Mouse (Mus musculus) heart, embryonic 12.5 days (tissue): Measurements from ENCODE around the gene Hist1h3d. TPM values are rescaled to one million over a fixed set of nuclear protein-coding genes. Genes with fewer than 3 reads are reported as not detected.
A peak's percentile ranks its signal among the peaks of the same experiment; 100 is the strongest.
"Not testable (repeated sequence)": the region's sequence is repeated elsewhere in the genome, so short reads cannot be mapped to it uniquely, and the experiment has no call there.

Experiments
- ATAC-seq: fragments of 200-750 bp; cut with Nextera tagmentation; 2 replicates; pipeline ENCODE4 v1.8.0; 2017; ENCODE audit warnings: moderate TSS enrichment, moderate library complexity; ENCODE audit not compliant: insufficient number of reproducible peaks, low FRiP score
- H3K27ac ChIP-seq: fragments of 300-500 bp; sonication (generic); 2 replicates; pipeline ENCODE4 v1.5.1; 2016; ENCODE audit warnings: mild to moderate bottlenecking, moderate library complexity; ENCODE audit not compliant: poor library complexity, severe bottlenecking
- H3K27me3 ChIP-seq: fragments of 300-500 bp; sonication (generic); replicated peaks from 2 replicates; pipeline ENCODE4 v1.6.1; 2016; ENCODE audit warnings: mild to moderate bottlenecking, moderate library complexity
- H3K36me3 ChIP-seq: fragments of 300-500 bp; sonication (generic); 2 replicates; pipeline ENCODE4 v1.6.1; 2016; ENCODE audit warnings: mild to moderate bottlenecking, moderate library complexity
- H3K4me1 ChIP-seq: fragments of 300-500 bp; sonication (generic); replicated peaks from 2 replicates; pipeline ENCODE4 v1.6.1; 2016; ENCODE audit warnings: mild to moderate bottlenecking
- H3K4me2 ChIP-seq: fragments of 300-500 bp; sonication (generic); 2 replicates; pipeline ENCODE4 v1.6.1; 2016; ENCODE audit warnings: mild to moderate bottlenecking, moderate library complexity
- H3K4me3 ChIP-seq: fragments of 300-500 bp; sonication (generic); 2 replicates; pipeline ENCODE4 v1.5.1; 2016; ENCODE audit warnings: mild to moderate bottlenecking
- H3K9ac ChIP-seq: fragments of 300-500 bp; sonication (generic); 2 replicates; pipeline ENCODE4 v1.6.1; 2016; ENCODE audit warnings: mild to moderate bottlenecking, moderate library complexity
- H3K9me3 ChIP-seq: fragments of 300-500 bp; sonication (generic); replicated peaks from 2 replicates; pipeline ENCODE4 v1.6.1; 2016; ENCODE audit warnings: mild to moderate bottlenecking, moderate library complexity
- WGBS: fragments of 180-500 bp; shearing (Covaris S2); methylation state at CpG from one replicate; pipeline ENCODE4 v1.1.7; 2016; 5-methylcytosine and 5-hydroxymethylcytosine counted together
- polyA plus RNA-seq: library from polyadenylated mRNA; unstranded; fragments of >200 nt; fragmentation: Nextera tagmentation; extraction: Ambion mirVana; gene quantifications from 2 replicates; pipeline ENCODE4 v1.2.1, GENCODE M21; 2016

The Hist1h3d gene
- polyA plus RNA-seq: 1.4 and 1.6 TPM in 2 replicates

DNA sequence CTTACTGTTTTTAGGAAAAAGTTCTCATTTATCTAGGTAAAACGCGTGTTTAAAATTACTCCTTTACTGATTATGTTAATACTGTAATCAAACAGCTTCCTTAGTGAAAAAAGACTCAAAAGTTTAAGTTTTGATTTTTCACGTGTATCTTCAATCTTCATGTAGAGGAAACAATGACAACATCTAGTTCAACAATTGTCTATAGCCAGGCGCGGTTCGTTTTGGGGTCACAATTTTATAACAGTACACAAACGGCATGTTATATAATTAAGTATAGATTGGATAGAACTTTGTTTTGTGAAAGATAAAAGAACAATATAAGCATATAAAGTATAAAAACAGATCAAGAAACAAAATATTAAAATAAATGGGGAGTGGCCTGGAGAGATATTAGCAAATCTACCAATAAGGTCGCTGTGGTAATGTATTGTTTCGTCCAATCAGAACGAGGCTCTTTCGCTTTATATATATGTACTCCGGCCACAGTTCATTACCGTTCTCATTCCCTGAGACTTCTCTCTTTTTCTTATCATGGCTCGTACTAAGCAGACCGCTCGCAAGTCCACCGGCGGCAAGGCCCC is at the start of gene Hist1h3d:
Gene Hist1h3d (plus strand): TSS at position 493 of the 581 bp plus-strand sequence.
- peak within 1 kb of the TSS; percentile 57 for H3K4me3 ChIP-seq
- no peaks in the 10 kb centered on the region for H3K9me3 ChIP-seq
- H3K36me3 ChIP-seq: no peaks in the 10 kb centered on the region
- H3K9ac ChIP-seq: peak within 1 kb of the TSS; percentile 89
- peak within 1 kb of the TSS; percentile 83 for H3K27ac ChIP-seq
- peaks cover 17% of the 10 kb centered on the region for H3K4me1 ChIP-seq
- H3K27me3 ChIP-seq: no peaks in the 10 kb centered on the region
- peak; percentile 72 for ATAC-seq
- peak within 1 kb of the TSS; percentile 85 for H3K4me2 ChIP-seq
- WGBS: under 1% methylated on average over 18 of the region's 18 CpGs

DNA sequence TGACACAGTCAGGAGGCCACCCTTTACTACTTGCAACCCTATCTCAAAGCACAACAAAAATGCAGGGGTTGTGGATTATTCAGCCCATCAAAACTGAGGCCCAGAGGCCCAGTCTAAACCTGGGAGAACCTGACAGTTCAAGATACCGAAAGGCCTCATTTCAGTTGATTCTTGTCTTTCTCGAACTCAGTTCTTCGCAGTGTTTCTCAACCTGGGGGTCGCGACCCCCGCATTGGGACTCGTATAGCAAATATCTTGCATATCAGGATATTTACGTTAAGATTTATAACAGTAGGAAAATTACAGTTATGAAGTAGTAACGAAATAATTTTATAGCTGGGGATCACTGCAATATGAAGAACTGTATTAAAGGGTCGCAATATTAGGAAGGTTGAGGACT is 49.7 kb upstream of the Hist1h3d start:
- H3K4me2 ChIP-seq: peak overlapping the region; percentile 65
- peaks cover 15% of the 10 kb centered on the region for H3K4me1 ChIP-seq
- H3K27me3 ChIP-seq: no peaks in the 10 kb centered on the region
- H3K4me3 ChIP-seq: peak overlapping the region; percentile 51
- no peaks in the 10 kb centered on the region for H3K9me3 ChIP-seq
- no peak for ATAC-seq
- no peak overlapping the region for H3K27ac ChIP-seq
- no peak overlapping the region for H3K9ac ChIP-seq
- H3K36me3 ChIP-seq: no peaks in the 10 kb centered on the region
- WGBS: 1% methylated on average over 10 of the region's 10 CpGs

DNA sequence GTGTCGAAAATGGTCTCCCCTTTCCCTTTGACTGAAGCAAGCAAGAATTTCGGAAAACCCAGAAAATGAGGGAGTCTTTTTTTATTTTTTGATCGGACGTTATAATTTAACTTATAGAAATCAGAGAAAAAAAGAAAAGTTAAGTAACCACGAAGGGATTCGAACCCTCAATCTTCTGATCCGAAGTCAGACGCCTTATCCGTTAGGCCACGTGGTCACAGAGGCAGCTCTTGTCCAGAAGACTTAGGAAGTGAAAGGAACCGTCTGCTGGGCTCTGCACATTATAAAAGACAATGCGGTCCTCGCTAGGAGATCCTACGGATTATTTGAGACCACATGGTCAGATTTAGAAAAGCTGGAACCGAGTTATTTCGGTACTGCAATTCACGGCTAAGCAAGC is 49.3 kb upstream of the Hist1h3d start:
- H3K9ac ChIP-seq: peak overlapping the region; percentile 67
- H3K4me2 ChIP-seq: peak overlapping the region; percentile 65
- no peaks in the 10 kb centered on the region for H3K27me3 ChIP-seq
- ATAC-seq: 0 out of 2 replicates have a peak, but pooled peaks have one; percentile 49
- no peaks in the 10 kb centered on the region for H3K9me3 ChIP-seq
- H3K27ac ChIP-seq: no peak overlapping the region
- peak overlapping the region; percentile 51 for H3K4me3 ChIP-seq
- peaks cover 15% of the 10 kb centered on the region for H3K4me1 ChIP-seq
- under 1% methylated on average over 17 of the region's 17 CpGs for WGBS
- H3K36me3 ChIP-seq: no peaks in the 10 kb centered on the region

DNA sequence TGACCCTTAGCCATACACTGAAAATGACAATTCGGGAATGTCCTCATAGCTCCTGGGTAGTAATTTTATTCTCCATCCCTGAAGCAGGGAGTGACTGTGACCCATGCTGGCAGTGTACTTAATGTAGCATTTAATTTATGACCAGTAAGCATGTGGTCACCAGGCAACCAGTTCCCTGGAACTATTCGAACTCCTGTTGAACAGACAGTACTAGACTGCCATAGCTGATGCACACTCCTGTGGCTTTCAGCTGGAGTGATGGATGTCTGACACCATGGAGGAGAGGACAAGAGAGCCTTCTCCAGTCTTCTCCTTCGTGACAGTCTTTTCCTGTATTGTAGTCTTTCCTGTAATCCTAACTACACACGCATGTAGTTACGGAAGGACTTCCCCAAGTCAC is 46.6 kb upstream of the Hist1h3d start:
- Histone ChIP-seq H3K4me1 (peaks cover 25% of the 10 kb centered on the region), H3K27ac (peak overlapping the region; percentile 57), H3K9me3 (no peaks in the 10 kb centered on the region), H3K27me3 (no peaks in the 10 kb centered on the region), H3K4me2 (peak overlapping the region; percentile 38), H3K4me3 (no peak overlapping the region), H3K36me3 (no peaks in the 10 kb centered on the region), H3K9ac (peak overlapping the region; percentile 7; the same call in 1 of the 2 replicates)
- WGBS: 84% methylated on average over 5 of the region's 5 CpGs
- ATAC-seq: no peak

DNA sequence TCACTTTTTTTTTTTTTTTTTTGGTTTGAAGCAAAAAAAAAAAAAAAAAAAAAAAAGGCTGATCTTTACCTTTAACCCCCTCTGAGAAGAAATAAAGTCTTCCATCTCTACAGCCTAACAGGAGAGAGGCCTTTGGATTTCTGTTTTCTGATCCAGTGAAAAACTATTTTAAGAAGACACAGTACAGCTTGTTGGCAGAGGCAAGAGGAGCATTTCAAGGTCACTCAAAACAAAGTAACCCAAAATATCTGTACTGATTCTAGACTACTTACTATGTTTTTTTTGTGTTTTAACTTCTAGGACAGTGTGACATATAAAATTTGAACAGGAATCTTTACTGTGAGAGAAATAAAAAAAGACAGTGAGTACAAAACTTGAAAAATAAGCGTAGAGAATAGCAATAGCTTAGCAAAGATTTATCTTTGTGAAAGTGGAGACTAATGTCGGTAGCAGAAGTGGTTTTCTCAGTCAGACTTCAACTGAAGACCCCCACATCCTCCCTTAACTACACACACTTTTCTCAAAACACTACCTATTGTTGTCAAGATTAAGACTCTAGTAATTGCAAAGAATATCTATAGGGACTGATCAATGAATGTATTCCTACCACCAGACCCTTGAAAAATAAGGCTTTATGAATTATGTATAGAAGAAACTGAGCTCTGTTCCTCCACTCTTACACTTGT is 45.9 kb upstream of the Hist1h3d start:
- no peaks in the 10 kb centered on the region for H3K9me3 ChIP-seq
- peak overlapping the region; percentile 63 for H3K4me3 ChIP-seq
- H3K27ac ChIP-seq: peak overlapping the region; percentile 97
- WGBS: 28% methylated on average over 2 of the region's 2 CpGs
- no peaks in the 10 kb centered on the region for H3K27me3 ChIP-seq
- ATAC-seq: no peak
- H3K4me1 ChIP-seq: peaks cover 28% of the 10 kb centered on the region
- no peaks in the 10 kb centered on the region for H3K36me3 ChIP-seq
- H3K9ac ChIP-seq: peak overlapping the region; percentile 85; the same call in 1 of the 2 replicates
- H3K4me2 ChIP-seq: peak overlapping the region; percentile 67; the same call in 1 of the 2 replicates

DNA sequence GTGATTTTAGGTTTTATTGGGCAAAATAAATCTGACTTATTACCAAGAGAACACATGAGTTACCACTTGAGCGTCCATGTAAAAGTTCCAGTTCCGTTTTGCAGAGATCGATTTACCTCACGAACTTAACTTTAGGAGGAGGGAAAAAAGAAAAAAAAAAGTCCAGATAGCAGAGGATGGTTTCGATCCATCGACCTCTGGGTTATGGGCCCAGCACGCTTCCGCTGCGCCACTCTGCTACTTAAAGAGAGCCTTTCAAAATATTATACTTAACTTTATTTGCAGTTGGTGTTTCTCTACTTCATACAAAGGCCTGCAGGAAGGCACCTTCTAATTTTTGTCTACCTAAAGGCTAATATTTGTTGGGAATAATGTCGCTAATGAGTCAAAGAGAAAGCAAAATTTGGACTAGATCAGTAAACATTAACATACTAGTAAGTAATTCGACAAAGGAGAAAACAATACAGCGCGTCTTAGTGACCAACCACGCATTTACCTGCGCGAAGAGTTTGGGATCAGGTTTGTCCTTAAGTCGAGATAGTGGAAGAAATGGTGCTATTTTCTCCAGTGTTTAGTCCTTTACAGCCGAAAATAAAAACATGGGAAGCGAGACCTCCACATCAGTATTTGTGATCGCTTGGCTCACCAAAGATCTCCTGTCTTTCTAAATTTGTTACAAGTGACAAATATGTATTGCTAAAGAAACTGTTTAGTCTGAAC is 45.2 kb upstream of the Hist1h3d start:
- Histone ChIP-seq H3K4me3 (peak overlapping the region; percentile 63), H3K36me3 (no peaks in the 10 kb centered on the region), H3K4me1 (peaks cover 27% of the 10 kb centered on the region), H3K9me3 (no peaks in the 10 kb centered on the region), H3K27me3 (no peaks in the 10 kb centered on the region), H3K4me2 (peak overlapping the region; percentile 67), H3K9ac (peak overlapping the region; percentile 85), H3K27ac (peak overlapping the region; percentile 97)
- no peak for ATAC-seq
- under 1% methylated on average over 20 of the region's 20 CpGs for WGBS

DNA sequence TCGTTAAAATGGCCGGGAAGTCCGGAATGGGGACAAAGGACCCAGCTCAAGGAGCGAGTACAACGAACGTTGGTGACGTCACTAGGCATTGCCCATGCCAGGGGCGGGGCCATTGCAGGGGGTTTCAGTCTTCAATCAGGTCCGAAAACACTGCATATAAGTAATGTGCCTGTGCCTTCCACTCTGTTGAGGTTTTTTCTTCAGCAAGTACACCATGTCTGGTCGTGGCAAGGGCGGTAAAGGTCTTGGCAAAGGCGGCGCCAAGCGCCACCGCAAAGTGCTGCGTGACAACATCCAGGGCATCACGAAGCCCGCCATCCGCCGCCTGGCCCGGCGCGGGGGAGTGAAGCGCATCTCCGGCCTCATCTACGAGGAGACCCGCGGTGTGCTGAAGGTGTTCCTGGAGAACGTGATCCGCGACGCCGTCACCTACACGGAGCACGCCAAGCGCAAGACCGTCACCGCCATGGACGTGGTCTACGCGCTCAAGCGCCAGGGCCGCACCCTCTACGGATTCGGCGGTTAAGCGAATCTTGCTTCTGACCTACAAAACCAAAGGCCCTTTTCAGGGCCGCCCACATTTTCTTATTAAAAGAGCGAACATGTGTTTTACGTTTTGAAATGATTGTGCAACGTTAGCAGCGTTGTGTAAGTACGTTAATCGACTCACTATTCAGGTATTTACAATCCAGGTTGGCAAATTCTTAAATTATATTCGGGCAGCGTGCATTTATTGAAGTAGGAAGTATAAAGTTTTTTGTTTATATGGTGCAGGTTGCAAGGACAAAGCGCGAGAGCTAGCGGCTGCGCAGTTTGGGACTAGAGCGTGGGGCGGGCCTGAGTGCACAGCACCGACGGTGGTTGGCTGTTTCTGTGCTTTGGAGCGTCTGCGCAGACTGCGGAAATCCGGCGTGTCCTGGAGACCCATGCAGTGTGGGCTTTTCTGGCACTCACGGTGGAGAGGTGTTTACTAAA is 44.4 kb upstream of the Hist1h3d start, which contains the start of gene Hist1h4h:
Gene Hist1h4h (plus strand): TSS at position 150 of the 975 bp plus-strand sequence.
- ATAC-seq: peak; percentile 83
- Histone ChIP-seq H3K4me3 (peak within 1 kb of the TSS; percentile 63), H3K4me2 (peak within 1 kb of the TSS; percentile 67), H3K9me3 (no peaks in the 10 kb centered on the region), H3K27me3 (no peaks in the 10 kb centered on the region), H3K36me3 (no peaks in the 10 kb centered on the region), H3K27ac (peak within 1 kb of the TSS; percentile 97), H3K9ac (peak within 1 kb of the TSS; percentile 85), H3K4me1 (peaks cover 25% of the 10 kb centered on the region)
- whole genome bisulfite sequencing: under 1% methylated on average over 61 of the region's 70 CpGs

DNA sequence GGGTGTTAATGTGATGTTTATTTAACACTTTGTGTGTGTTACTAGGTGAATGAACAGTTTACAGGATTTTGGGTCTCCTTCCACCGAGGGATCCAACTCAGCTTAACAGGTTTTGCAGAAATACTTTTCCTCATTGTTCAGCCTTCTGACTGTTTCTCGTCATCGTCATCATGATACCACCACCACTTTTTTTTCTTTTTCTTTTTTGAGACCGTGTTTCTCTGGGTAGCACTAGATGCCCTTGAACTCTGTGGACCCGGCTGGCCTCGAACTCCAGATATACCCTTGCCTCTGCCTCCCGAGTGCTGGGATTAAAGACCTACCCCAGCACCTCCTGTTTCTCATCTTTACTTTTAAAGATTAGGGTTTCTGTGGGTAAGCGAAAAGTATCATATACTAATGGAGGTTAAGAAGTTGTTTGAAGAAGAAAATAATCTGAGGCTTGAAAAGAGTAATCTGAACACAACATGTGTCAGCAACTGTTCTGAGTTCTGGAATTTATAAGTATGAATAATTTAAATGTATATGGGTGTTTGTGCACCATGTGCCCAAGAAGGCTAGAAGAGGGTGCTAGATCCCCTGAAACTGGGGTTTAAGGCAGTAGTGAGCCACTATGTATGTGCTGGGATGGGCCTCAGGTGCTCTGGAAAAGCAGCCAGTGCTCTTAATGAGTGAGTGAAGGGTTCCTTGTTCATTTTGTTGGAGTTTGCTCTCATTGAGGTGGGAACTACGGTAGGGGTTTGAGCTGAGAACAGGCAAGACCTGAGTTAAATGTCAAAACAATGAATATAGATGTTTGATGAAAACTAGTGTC is 43.1 kb upstream of the Hist1h3d start:
- H3K27ac ChIP-seq: peak overlapping the region; percentile 97
- H3K4me2 ChIP-seq: peak overlapping the region; percentile 80
- H3K4me3 ChIP-seq: peak overlapping the region; percentile 63
- H3K4me1 ChIP-seq: peaks cover 34% of the 10 kb centered on the region
- H3K9ac ChIP-seq: peak overlapping the region; percentile 54; the same call in 1 of the 2 replicates
- H3K27me3 ChIP-seq: no peaks in the 10 kb centered on the region
- 25% methylated on average over 9 of the region's 9 CpGs for WGBS
- H3K9me3 ChIP-seq: no peaks in the 10 kb centered on the region
- no peaks in the 10 kb centered on the region for H3K36me3 ChIP-seq
- no peak for ATAC-seq

DNA sequence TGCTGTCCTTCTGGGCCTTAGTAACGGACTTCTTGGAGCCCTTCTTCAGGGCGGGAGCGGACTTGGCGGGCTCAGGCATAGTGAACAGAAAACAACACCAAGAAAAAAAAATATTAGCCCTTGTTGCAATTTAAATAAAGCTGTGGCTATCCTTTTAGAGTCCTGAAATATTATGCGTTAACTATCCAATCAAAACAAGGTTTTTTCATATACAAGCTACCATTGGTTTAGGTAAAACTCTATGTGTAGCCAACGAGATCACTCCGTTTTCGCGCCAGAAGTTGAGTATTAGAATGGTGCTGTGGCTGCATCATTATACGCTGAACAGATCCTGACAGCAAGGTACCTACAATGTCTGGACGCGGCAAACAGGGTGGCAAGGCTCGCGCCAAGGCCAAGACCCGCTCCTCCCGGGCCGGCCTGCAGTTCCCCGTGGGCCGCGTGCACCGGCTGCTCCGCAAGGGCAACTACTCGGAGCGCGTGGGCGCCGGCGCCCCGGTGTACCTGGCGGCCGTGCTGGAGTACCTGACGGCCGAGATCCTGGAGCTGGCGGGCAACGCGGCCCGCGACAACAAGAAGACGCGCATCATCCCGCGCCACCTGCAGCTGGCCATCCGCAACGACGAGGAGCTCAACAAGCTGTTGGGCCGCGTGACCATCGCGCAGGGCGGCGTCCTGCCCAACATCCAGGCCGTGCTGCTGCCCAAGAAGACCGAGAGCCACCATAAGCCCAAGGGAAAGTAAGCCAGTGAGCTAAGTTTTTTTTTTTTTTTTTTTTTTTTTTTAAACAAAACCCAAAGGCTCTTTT is 41.8 kb upstream of the Hist1h3d start, which contains the start of gene Hist1h2af:
Gene Hist1h2af (plus strand): TSS at position 347 of the 808 bp plus-strand sequence.
- H3K36me3 ChIP-seq, H3K9me3 ChIP-seq, H3K27me3 ChIP-seq: not testable (repeated sequence)
- under 1% methylated on average over 31 of the region's 53 CpGs for WGBS
- Histone ChIP-seq H3K4me2 (peak within 1 kb of the TSS; percentile 80), H3K27ac (peak within 1 kb of the TSS; percentile 86), H3K4me3 (peak within 1 kb of the TSS; percentile 63), H3K4me1 (peaks cover 29% of the 10 kb centered on the region), H3K9ac (peak within 1 kb of the TSS; percentile 74)
- ATAC-seq: peak; percentile 30; the same call in 1 of the 2 replicates
